Mouse (Mus musculus) bone marrow, adult 2 months (tissue): ENCODE results near the gene Wdr83.

ENCODE experiments used
- CTCF ChIP-seq: fragments of 200-500 bp; IDR thresholded peaks from 2 replicates; pipeline ENCODE4 v1.5.1; 2011; ENCODE audit warnings: low read length, control low read depth; ENCODE audit not compliant: control insufficient read depth, insufficient read depth
- POLR2A ChIP-seq: fragments of 200-500 bp; IDR thresholded peaks from 2 replicates; pipeline ENCODE4 v1.6.1; 2011; ENCODE audit warnings: low read depth, mild to moderate bottlenecking, control low read depth, low read length, borderline replicate concordance; ENCODE audit not compliant: control insufficient read depth

GRCm38 (mm10) chr8:85100076-85100665 lies 19.1 kb upstream of the Wdr83 start:
- no peak for TF ChIP-seq POLR2A
- no peak for TF ChIP-seq CTCF
